Mouse (Mus musculus): ENCODE data around the gene Nmnat2.

Gene Nmnat2

GRCm38 (mm10) chr1:153168293-153168692 lies 213.5 kb downstream of the Nmnat2 start:
- no peak for DNase-seq (ENCODE audit: low spot score in 2 of 2)
